Mouse (Mus musculus) midbrain, embryonic 14.5 days (tissue): ENCODE results near the gene Stat1. TPM values are rescaled to one million over a fixed set of nuclear protein-coding genes. Genes with fewer than 3 reads are reported as not detected.
A peak's percentile ranks its signal among the peaks of the same experiment; 100 is the strongest.

Experiments
- ATAC-seq: fragments of 200-750 bp; cut with Nextera tagmentation; 2 replicates; pipeline ENCODE4 v1.8.0; 2017; ENCODE audit warnings: moderate number of reproducible peaks, moderate library complexity; ENCODE audit not compliant: low FRiP score, low TSS enrichment
- DNase-seq: peaks from one replicate; pipeline ENCODE4 v3.0.0-alpha.2; 2015
- H3K27ac ChIP-seq: fragments of 300-500 bp; sonication (generic); replicated peaks from 2 replicates; pipeline ENCODE4 v1.5.1; 2014; ENCODE audit warnings: mild to moderate bottlenecking, low read depth, low read length, moderate library complexity
- H3K27me3 ChIP-seq: fragments of 300-500 bp; sonication (generic); 2 replicates; pipeline ENCODE4 v1.6.1; 2014; ENCODE audit warnings: low read length, control low read depth, mixed read lengths; ENCODE audit not compliant: control insufficient read depth, insufficient read depth
- H3K36me3 ChIP-seq: fragments of 300-500 bp; sonication (generic); 2 replicates; pipeline ENCODE4 v1.6.1; 2014; ENCODE audit warnings: low read length, control low read depth; ENCODE audit not compliant: control insufficient read depth, insufficient read depth
- H3K4me1 ChIP-seq: fragments of 300-500 bp; sonication (generic); 2 replicates; pipeline ENCODE4 v1.6.1; 2014; ENCODE audit warnings: mild to moderate bottlenecking, antibody characterized with exemption, low read length, control low read depth; ENCODE audit not compliant: control insufficient read depth, insufficient read depth
- H3K4me2 ChIP-seq: fragments of 300-500 bp; sonication (generic); 2 replicates; pipeline ENCODE4 v1.6.1; 2014; ENCODE audit warnings: mild to moderate bottlenecking, low read length, moderate library complexity
- H3K4me3 ChIP-seq: fragments of 300-500 bp; sonication (generic); replicated peaks from 2 replicates; pipeline ENCODE4 v1.5.1; 2014; ENCODE audit warnings: low read depth, low read length
- H3K9ac ChIP-seq: fragments of 300-500 bp; sonication (generic); replicated peaks from 2 replicates; pipeline ENCODE4 v1.6.1; 2014; ENCODE audit warnings: mild to moderate bottlenecking, low read length, moderate library complexity
- H3K9me3 ChIP-seq: fragments of 300-500 bp; sonication (generic); 2 replicates; pipeline ENCODE4 v1.6.1; 2016; ENCODE audit warnings: low read length, control low read depth, mixed read lengths; ENCODE audit not compliant: control insufficient read depth
- WGBS: fragments of 180-500 bp; shearing (Covaris S2); extraction: QIAGEN DNeasy Blood & Tissue Kit; methylation state at CpG from one replicate; pipeline ENCODE4 v1.1.7; 2014; 5-methylcytosine and 5-hydroxymethylcytosine counted together
- polyA plus RNA-seq: library from polyadenylated mRNA; unstranded; fragments of >200 nt; fragmentation: Nextera tagmentation; extraction: Ambion mirVana; gene quantifications from 2 replicates; pipeline ENCODE4 v1.2.1, GENCODE M21; 2014

The Stat1 gene
- polyA plus RNA-seq, 1 experiment from 2014 or later, result 22.2 TPM

DNA sequence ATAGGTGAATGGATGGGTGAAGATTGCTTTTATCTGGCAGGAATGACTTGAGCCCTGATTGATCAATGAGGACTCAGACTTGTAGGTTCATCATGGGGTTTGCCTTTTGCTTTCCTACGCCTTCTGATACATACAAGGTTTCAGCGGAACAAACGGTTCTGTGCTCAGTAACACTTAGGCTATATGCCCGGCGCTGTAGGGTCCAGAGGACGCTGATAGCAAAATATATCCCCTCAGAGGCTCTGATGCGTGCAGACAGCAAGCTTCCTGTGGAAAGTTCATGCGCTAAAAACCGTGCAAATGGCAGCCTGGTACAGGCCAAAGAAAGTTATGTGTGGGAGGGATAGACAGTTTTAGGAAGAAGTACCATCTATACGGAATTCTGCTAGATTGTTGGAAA lies 951 bp downstream of the Stat1 start:
- ATAC-seq (no peak), DNase-seq (peak; percentile 4)
- no peak overlapping the region for H3K27ac ChIP-seq
- WGBS, result 41% methylated on average over 10 of the region's 10 CpGs
- H3K36me3 ChIP-seq, result no peaks in the 10 kb centered on the region
- H3K4me1 ChIP-seq, result no peaks in the 10 kb centered on the region
- peak overlapping the region; percentile 83 for H3K4me2 ChIP-seq
- H3K9ac ChIP-seq, result peak overlapping the region; percentile 70; the same call in 1 of the 2 replicates
- H3K4me3 ChIP-seq, result peak overlapping the region; percentile 81
- no peaks in the 10 kb centered on the region for H3K9me3 ChIP-seq
- no peaks in the 10 kb centered on the region for H3K27me3 ChIP-seq

DNA sequence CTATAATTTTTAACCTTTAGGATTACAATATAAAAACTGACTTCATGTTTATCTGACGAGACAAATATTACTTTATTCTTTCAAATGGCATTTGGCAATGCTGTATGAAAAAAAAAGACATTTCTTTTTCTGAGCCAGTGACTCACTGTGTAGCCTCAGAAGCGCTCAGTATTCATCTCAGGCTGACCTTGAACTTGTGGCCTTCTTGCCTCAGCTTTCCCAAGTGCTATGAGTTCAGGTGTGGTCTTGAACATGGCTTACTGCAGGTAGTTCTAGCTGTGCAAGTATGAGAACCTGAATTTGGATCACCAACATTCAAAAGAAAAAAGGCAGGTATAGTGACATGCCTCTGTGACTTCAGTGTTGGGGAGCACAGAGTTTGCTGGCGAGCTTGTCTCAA lies 1.8 kb downstream of the Stat1 start:
- WGBS, result 90% methylated on average over 3 of the region's 3 CpGs
- no peak overlapping the region for H3K27ac ChIP-seq
- DNase-seq, result no peak
- no peak overlapping the region for H3K9ac ChIP-seq
- no peaks in the 10 kb centered on the region for H3K4me1 ChIP-seq
- no peaks in the 10 kb centered on the region for H3K36me3 ChIP-seq
- no peak overlapping the region for H3K4me2 ChIP-seq
- no peak overlapping the region for H3K4me3 ChIP-seq
- H3K9me3 ChIP-seq, result no peaks in the 10 kb centered on the region
- no peaks in the 10 kb centered on the region for H3K27me3 ChIP-seq
- ATAC-seq, result no peak

DNA sequence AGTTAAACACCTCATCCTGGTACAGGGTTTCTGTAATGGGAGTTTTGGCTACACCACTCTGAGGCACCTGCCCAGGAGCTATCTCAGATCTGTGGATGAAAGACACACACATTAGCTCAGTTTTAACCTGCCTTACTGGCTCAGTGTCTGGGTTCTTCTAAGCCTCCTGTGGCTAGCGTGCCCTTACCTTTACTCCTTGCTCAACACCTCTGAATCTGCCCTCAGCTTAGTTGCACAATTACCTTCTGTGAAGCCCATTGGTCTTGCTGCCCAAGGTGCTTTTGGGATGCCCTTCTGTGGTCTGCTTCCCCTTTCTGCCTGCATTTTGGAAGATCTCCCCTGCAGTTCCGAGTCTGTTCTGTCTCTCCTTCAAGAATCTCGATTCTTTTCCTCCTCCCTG lies 5.6 kb downstream of the Stat1 start:
- WGBS, result 75% methylated on average over 3 of the region's 3 CpGs
- ATAC-seq, result no peak

DNA sequence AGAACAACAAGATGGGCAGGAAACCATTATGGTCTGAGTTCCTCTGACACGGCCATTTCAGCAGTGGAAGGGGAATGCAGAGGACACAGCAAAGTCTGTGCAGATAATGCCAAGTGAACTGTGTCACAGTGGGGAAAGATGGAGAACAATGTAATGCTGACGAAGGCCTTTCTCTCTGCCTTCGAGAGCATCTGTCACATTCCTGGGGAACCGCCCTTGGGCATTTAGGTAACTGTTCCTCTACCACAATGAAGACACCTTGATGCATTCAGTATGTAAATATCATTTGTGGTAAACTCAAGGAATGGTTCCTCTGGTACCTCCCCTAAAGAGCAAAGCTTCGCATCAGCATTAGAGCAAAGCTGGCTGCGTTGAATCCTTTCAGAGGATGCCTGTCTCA lies 8.1 kb downstream of the Stat1 start:
- 94% methylated on average over 6 of the region's 6 CpGs for WGBS
- ATAC-seq (no peak), DNase-seq (no peak)
- no peaks in the 10 kb centered on the region for H3K27me3 ChIP-seq
- no peaks in the 10 kb centered on the region for H3K4me1 ChIP-seq
- no peak overlapping the region for H3K27ac ChIP-seq
- H3K9ac ChIP-seq, result no peak overlapping the region
- 0 out of 2 replicates have a peak, but pooled peaks cover 4% of the 10 kb centered on the region for H3K36me3 ChIP-seq
- H3K4me3 ChIP-seq, result no peak overlapping the region
- H3K4me2 ChIP-seq, result no peak overlapping the region
- H3K9me3 ChIP-seq, result no peaks in the 10 kb centered on the region

More for the DNA sequence above, 5.6 kb downstream of the Stat1 start:
- Histone ChIP-seq H3K27me3 (no peaks in the 10 kb centered on the region), H3K4me3 (no peak overlapping the region), H3K36me3 (0 out of 2 replicates have a peak, but pooled peaks cover 4% of the 10 kb centered on the region), H3K4me1 (no peaks in the 10 kb centered on the region), H3K4me2 (no peak overlapping the region), H3K9ac (no peak overlapping the region), H3K9me3 (no peaks in the 10 kb centered on the region), H3K27ac (no peak overlapping the region)
- no peak for DNase-seq

DNA sequence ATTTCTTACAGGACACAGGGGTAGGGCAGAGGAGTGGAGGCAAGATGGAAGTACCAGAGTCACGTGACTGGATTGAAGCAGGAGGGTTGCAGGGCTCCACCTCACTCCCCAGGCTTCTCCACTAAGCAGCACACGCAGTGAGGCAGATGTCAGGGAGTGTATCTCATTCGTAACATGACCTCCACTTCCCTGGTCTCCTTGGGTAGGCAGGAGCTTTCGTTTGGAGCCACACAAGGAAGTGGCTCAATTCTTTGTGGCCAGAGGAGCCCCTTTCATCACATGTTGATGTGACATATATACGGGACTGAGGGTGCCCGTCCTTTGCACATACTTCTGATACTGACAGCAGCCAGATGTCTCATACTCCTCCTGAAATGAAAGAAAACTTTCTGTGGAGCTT lies 10.6 kb downstream of the Stat1 start:
- no peaks in the 10 kb centered on the region for H3K9me3 ChIP-seq
- H3K4me3 ChIP-seq, result no peak overlapping the region
- H3K36me3 ChIP-seq, result 0 out of 2 replicates have a peak, but pooled peaks cover 4% of the 10 kb centered on the region
- WGBS, result 77% methylated on average over 6 of the region's 6 CpGs
- no peaks in the 10 kb centered on the region for H3K4me1 ChIP-seq
- DNase-seq (no peak), ATAC-seq (no peak)
- no peak overlapping the region for H3K9ac ChIP-seq
- no peaks in the 10 kb centered on the region for H3K27me3 ChIP-seq
- H3K27ac ChIP-seq, result no peak overlapping the region
- no peak overlapping the region for H3K4me2 ChIP-seq

DNA sequence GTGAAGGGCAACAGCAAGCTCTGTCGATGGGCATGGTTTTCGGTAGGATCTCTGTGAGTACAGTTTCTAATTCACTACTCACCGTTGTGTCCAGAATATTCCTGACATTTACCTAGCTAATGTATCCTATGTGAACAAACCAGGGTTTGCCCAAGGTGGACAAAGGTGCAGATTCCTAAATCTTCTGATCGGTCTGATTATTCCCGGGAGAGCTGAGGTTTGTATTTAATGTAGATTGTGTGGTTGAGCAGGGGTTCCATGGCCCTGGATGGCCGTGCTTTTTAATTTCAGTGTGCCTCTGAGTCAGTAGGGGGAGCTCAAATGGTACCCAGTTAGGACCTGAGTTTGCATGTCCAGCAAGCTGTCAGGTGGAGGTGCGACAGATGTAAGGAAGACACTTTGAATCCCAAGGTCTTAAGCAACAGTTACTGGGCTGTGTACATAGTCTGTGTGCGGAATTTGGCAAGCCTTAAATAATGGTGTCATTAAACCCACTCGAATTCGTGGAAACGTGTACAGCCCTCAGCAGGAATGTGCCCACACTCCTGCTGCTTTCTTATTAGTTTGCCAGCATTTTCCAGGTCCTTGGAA lies 12.6 kb downstream of the Stat1 start:
- ATAC-seq (no peak), DNase-seq (no peak)
- no peaks in the 10 kb centered on the region for H3K27me3 ChIP-seq
- no peak overlapping the region for H3K4me2 ChIP-seq
- no peaks in the 10 kb centered on the region for H3K9me3 ChIP-seq
- no peak overlapping the region for H3K9ac ChIP-seq
- no peak overlapping the region for H3K4me3 ChIP-seq
- H3K4me1 ChIP-seq, result no peaks in the 10 kb centered on the region
- 83% methylated on average over 11 of the region's 11 CpGs for WGBS
- H3K27ac ChIP-seq, result no peak overlapping the region
- H3K36me3 ChIP-seq, result 0 out of 2 replicates have a peak, but pooled peaks cover 3% of the 10 kb centered on the region

DNA sequence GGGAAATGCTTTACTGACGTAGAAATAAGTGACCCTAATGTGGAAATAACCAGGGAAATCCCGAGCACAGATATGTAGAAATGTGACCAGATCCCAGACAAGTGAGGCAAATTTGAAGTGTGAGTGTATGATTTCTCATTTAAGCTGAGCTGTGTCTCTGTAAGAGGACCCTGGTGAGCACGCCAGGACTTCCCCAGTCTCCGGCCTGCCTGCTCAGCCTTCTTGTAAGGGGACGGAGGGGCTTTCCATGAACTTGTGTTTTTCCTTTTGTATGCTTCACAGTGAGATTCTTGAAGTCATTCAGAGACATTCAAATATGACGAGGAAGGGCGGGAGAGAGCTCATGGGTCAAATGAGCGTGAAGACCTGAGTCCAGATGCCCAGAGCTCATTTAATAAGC lies 14.0 kb downstream of the Stat1 start:
- no peak for ATAC-seq
- no peak for DNase-seq
- Histone ChIP-seq H3K27ac (no peak overlapping the region), H3K9ac (no peak overlapping the region), H3K4me1 (no peaks in the 10 kb centered on the region), H3K36me3 (0 out of 2 replicates have a peak, but pooled peaks cover 2% of the 10 kb centered on the region), H3K4me3 (no peak overlapping the region), H3K27me3 (no peaks in the 10 kb centered on the region), H3K9me3 (no peaks in the 10 kb centered on the region), H3K4me2 (no peak overlapping the region)
- 69% methylated on average over 8 of the region's 8 CpGs for WGBS

DNA sequence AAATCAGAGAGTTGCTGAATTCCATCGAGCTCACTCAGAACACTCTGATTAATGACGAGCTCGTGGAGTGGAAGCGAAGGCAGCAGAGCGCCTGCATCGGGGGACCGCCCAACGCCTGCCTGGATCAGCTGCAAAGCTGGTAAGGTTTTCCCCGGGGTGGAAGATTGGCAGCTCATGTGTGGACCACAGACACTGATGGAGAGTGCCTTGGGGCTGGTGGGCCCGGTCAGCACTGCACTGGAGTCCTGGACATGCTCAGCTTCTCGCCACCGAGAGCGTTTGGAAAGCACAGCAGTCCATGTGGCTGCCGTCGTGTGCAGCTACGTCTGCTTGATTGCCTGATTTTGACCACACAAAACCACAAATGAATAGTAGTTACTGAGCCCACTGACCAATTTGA lies 18.1 kb downstream of the Stat1 start:
- Histone ChIP-seq H3K9me3 (no peaks in the 10 kb centered on the region), H3K4me3 (no peak overlapping the region), H3K36me3 (0 out of 2 replicates have a peak, but pooled peaks cover 2% of the 10 kb centered on the region), H3K4me2 (no peak overlapping the region), H3K9ac (no peak overlapping the region), H3K27me3 (no peaks in the 10 kb centered on the region), H3K27ac (no peak overlapping the region), H3K4me1 (no peaks in the 10 kb centered on the region)
- WGBS, result 73% methylated on average over 16 of the region's 16 CpGs
- ATAC-seq (no peak), DNase-seq (no peak)

DNA sequence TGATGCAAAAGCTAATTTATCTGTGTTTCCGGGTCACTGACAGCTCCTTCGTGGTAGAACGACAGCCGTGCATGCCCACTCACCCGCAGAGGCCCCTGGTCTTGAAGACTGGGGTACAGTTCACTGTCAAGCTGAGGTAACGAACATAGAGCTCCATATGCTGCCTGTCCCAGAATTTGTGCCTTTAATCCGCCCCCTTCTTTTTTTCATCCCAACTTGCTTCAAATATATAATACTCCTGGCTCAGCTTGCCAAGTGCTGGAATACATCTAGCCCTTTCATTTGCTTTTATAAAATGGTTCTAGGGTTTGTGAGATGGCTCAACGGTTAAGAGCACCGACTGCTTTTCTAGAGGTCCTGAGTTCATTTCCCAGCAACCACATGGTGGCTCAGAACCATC lies 21.3 kb downstream of the Stat1 start:
- 89% methylated on average over 9 of the region's 9 CpGs for WGBS
- H3K9ac ChIP-seq, result no peak overlapping the region
- H3K36me3 ChIP-seq, result 0 out of 2 replicates have a peak, but pooled peaks cover 2% of the 10 kb centered on the region
- H3K9me3 ChIP-seq, result no peaks in the 10 kb centered on the region
- H3K27ac ChIP-seq, result no peak overlapping the region
- H3K4me1 ChIP-seq, result no peaks in the 10 kb centered on the region
- DNase-seq (no peak), ATAC-seq (no peak)
- H3K4me2 ChIP-seq, result no peak overlapping the region
- H3K27me3 ChIP-seq, result no peaks in the 10 kb centered on the region
- no peak overlapping the region for H3K4me3 ChIP-seq
